Mouse (Mus musculus): ENCODE measurements at regions not wholly inside any gene's neighbourhood (a gene's known extent, or its start where the extent isn't known, plus 50 kb on each side); places are given as distances from the start of the nearest gene placed in this dataset.
"Not testable (repeated sequence)": the region's sequence is repeated elsewhere in the genome, so short reads cannot be mapped to it uniquely, and the experiment has no call there.

- no peak for DNase-seq (ENCODE audit: low read depth, low spot score)
Observed at GRCm38 (mm10) chr7:82047456-82047855, 55.4 kb upstream of the Bnc1 start.

- DNase-seq (ENCODE audit: low read depth, low spot score): no peak
Observed at GRCm38 (mm10) chr7:82053411-82053810, 61.3 kb upstream of the Bnc1 start.

DNA sequence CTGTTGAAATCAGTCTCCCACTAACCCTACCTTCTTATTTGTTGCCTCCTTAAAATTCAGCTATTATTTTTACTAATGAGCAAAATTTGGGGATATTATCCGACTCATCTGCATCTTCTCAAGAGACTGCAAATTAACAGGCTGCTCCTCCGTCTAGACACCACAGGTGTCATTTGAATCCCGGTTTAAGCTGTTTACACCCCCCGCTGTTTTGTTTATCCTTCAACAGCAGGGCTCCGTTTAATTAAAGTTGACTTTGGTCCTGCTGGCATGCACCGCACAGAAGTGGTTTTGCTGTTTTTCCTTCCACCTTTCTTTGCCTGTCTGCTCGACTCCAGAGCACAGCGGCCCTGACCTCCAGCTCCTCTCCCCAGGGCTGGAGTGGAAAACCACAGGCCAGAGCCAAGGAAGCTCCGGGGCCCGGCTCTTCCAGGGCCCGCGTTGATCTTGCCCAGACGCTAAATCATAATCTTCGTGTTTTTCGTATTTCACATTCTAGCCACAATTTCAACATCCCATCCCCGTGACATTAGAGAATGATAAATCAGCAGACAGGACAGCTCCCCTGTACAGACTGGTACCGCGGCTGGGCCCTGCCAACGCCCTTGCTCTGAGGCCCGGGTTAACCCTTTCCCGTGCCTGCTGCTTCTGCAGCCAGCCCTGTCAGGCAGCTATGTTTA lies 64.6 kb upstream of the Bnc1 start:
- peak; percentile 93 for DNase-seq (ENCODE audit: low read depth, low spot score)

DNA sequence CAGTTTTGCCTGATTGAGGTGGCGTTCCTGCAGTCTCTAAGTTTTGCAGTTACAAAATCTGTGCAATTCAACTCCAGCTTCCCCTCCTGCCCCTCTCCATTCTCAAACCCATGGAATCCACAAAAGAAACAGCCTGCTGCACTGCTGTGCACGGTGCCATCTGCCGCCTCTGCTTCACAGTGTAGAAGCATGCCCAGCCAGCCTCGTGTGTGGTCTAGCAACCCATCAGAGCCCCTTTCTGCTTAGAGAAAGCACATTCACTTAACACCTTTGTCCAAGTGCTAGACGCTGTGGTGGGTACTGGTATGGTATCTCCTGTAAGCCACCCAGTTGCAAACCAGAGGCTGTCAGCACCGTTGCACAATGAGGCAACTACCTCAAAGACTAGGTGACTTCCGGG lies 71.3 kb upstream of the Bnc1 start:
- no peak for DNase-seq (ENCODE audit: low read depth, low spot score)

DNA sequence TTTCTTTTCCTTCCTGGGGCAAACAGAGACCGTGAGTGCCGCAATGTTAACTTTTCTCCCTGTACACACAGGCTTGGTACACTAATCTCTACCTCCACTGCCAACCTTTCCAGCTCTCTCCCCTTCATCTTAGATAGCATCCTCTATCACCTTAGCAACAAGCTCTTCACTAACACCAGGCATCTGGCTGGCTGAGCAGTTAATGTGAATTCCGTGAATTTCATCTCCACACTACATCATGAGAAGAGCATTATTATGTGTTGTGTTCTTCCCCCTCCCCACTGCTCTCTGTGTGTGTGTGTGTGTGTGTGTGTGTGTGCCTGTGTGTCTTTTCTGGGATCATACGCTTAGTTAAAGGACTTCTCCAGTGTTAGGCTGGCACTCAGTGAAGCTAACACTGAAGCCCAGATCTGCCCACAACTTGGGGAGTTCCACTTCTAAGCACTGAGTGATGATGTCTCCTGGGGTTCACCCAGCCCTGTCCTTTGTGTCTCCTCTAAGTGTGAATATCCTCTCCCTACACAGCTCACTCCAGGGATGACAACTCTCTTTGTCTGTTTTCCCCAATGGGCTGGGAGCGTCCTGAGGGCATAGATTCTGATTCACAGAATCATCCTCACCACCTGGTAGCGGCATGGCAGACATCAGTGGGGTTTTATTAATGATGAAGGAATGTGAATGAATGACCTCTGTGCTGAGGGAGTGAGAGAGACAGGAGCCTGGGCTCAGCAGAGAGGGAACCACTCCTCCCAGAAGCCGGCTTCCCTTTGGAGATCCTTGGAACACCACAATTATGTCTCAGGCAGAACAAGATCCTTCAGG lies 77.7 kb upstream of the Bnc1 start:
- peak; percentile 81 for DNase-seq (ENCODE audit: low read depth, low spot score)

- peak; percentile 67 for DNase-seq (ENCODE audit: low read depth, low spot score)
Observed at GRCm38 (mm10) chr7:82070946-82071727, 79.0 kb upstream of the Bnc1 start.

- DNase-seq (ENCODE audit: low read depth, low spot score): no peak
Observed at GRCm38 (mm10) chr7:82075359-82075758, 83.3 kb upstream of the Bnc1 start.

- DNase-seq (ENCODE audit: low read depth, low spot score): no peak
Observed at GRCm38 (mm10) chr7:82081851-82082250, 89.8 kb upstream of the Bnc1 start.

- DNase-seq (ENCODE audit: low read depth, low spot score): no peak
Observed at GRCm38 (mm10) chr7:82082883-82083282, 90.8 kb upstream of the Sh3gl3 start.

DNA sequence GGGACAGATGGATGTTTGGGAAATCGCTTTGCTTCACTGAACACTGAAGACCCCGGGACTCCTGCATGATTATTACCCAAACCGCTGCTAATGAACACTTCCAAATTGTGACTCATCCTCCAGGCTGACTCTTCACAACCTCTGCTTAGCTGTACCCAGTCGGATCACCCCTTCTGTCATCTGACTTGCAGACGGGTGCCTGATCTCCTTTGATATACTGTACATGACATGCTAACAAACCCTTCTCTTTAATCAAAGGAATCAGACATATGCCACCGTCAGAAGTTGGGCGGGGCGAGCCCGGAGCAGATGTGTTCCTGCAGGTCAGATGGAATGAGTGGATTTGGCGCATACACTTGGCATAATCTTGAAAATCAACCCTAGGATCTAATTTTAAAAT lies 89.2 kb upstream of the Sh3gl3 start:
- no peak for DNase-seq (ENCODE audit: low read depth, low spot score)

- no peak for DNase-seq (ENCODE audit: low read depth, low spot score)
Observed at GRCm38 (mm10) chr7:82085205-82085604, 88.4 kb upstream of the Sh3gl3 start.

GRCm38 (mm10) chr7:82098136-82098535 lies 75.5 kb upstream of the Sh3gl3 start:
- DNase-seq (ENCODE audit: low read depth, low spot score): no peak

DNA sequence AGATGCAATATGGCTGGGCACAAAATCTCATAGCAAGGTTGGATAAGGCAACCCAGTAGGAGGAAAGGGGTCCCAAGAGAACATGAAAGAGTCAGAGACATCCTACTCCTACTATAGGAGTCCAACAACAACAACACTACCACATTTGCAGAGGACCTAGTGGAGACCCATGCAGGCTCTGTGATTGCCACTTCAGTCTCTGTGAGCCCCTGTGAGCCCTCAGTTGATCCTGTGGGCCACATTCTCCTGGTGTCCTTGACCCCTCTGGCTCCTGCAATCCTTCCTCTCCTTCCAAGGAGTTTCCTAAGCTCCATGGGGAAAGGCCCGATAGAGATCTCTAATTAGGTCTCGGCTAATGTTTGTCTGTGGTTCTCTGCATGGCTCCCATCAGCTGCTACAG lies 72.3 kb upstream of the Sh3gl3 start:
- DNase-seq (ENCODE audit: low read depth, low spot score): no peak

- no peak for DNase-seq (ENCODE audit: low read depth, low spot score)
Observed at GRCm38 (mm10) chr7:82105631-82106030, 68.0 kb upstream of the Sh3gl3 start.

- DNase-seq (ENCODE audit: low read depth, low spot score): not testable (repeated sequence)
Observed at GRCm38 (mm10) chr7:82109141-82109540, 64.5 kb upstream of the Sh3gl3 start.

DNA sequence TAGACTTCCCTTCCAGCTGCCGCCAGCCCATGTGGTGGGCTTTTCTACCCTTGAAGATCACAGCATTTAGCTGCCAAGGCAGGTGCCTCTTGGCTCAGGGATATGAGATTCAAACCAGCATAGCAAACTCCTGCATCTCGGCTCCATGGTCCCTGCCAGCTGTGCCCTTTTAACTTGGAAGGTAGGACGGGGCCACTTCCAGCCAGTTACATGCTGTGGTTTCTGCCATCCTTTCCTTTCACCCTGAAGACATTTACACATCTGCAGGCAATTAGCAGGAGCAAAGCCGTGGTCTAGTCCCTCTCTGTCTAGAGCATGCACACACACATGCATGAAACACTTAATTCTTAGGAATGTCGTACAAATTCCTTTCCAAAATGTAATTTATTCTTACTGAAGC lies 64.1 kb upstream of the Sh3gl3 start:
- peak; percentile 87 for DNase-seq (ENCODE audit: low read depth, low spot score)

GRCm38 (mm10) chr7:82109977-82110376 lies 63.7 kb upstream of the Sh3gl3 start:
- no peak for DNase-seq (ENCODE audit: low read depth, low spot score)

- no peak for DNase-seq (ENCODE audit: low read depth, low spot score)
Observed at GRCm38 (mm10) chr7:82112046-82112445, 61.6 kb upstream of the Sh3gl3 start.

DNA sequence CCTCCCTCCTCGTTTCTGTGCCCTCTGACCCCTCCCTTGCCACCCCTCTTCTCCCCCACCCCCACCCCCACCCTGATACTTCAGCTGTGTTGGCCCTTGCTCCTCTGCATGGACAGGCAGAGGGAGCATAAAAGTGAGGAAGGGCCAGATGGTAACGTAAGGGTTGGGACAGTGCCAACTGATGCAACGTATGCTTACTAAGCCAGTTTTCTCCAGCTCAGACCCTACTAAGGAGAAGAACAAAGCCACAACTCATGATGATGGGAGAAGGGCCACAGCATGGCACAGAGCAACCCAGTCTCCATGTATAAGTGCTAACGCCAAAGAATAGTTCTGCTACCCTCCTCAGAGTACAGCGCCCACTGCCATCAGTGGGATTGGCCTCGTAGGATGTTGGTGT lies 58.0 kb upstream of the Sh3gl3 start:
- DNase-seq (ENCODE audit: low read depth, low spot score): no peak

DNA sequence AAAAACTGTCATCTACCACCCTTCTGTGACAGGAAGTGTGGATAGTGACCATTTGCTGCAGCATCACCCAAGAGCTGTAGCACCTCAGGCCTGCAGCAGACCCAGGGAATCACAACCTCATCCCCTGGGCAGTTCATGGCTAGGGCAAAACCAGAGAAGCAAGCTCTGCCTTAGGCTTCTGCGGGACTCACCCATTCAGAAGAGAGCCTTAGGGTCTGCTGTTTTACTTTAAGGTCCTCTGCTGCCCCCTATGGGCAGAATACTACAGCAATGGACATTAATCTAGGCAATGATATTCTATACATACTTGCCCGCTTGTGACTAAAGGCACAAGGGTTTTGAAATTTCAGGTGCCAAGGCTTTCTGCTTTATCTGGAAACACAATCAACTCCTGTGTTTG lies 54.4 kb upstream of the Sh3gl3 start:
- peak; percentile 95 for DNase-seq (ENCODE audit: low read depth, low spot score)

- no peak for DNase-seq (ENCODE audit: low read depth, low spot score)
Observed at GRCm38 (mm10) chr7:82119866-82120265, 53.8 kb upstream of the Sh3gl3 start.

DNA sequence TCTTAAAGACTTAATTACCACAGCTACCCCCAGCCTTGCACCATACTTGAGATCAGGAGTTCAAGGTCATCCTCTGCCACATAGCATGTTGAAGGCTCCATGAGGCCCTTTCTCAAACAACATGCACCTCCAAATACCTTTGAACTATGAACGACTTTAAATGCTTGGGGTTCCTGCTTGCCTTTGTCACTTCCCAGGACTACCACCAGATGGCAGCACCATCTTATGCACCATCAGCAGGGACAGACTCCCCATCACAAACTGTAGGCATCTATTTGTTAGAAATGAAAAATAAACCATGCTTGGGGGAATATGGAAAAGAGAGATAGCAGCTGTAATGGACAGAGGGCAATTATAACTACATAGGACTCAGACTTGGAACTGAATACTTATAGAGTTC lies 51.9 kb upstream of the Sh3gl3 start:
- DNase-seq (ENCODE audit: low read depth, low spot score): peak; percentile 81

Data from 3T3-L1 (cell line).